Mouse (Mus musculus) cerebellum, adult 11 months (tissue): ENCODE measurements around the gene Mybph.
A peak's percentile ranks its signal among the peaks of the same experiment; 100 is the strongest.

Experiments used
- DNase-seq: peaks from one replicate; pipeline ENCODE4 v3.0.0; 2022

Gene Mybph

GRCm38 (mm10) chr1:134188989-134189729 is 4.1 kb upstream of the Mybph start:
- no peak for DNase-seq

DNA sequence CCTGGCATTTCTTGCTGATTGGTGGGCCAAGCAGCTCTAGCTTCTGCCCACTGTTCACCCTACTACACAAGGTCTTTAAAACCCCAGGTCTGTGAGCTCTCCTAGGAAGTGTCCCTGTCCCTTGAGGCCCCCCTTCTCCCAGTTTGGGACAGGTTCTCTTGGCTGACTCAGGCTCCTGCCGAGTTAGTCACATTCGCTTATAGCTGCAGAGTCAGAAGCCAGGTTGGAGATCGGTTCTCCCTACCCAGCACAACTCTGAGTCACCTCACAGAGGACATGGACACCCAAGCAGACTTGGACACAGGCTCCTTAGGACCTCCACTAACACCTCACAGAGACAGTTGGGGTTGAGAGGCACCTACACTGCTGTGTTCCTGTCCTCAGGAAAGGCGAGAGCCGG is 2.1 kb upstream of the Mybph start:
- DNase-seq: no peak

- no peak for DNase-seq
These were observed 1.2 kb upstream of the Mybph start for GRCm38 (mm10) chr1:134192024-134192423.

- DNase-seq: no peak
These were observed 488 bp downstream of the Mybph start for GRCm38 (mm10) chr1:134193674-134194197.

- no peak for DNase-seq
These were observed 1.2 kb downstream of the Mybph start for GRCm38 (mm10) chr1:134194298-134195022.

DNA sequence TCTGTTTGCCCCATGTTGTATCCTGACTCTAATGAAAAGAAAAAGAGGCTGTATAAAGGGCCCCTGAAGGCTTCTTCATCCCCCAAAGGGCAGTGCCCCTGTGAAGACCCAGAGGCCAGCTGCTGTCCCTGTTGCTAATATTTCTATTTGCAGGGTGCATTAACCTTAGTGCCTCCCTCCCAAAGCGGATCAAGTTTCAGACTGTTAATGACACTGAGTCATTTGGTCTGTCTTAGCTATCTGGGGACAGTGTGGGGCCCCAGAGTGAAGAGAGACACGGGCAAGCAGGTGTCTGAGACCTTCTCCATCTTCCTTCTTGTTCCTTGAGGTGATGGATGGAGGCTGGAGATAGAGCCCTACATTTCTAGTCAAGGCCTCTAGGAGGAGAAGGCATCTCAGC is 1.9 kb downstream of the Mybph start:
- peak; percentile 5 for DNase-seq

DNA sequence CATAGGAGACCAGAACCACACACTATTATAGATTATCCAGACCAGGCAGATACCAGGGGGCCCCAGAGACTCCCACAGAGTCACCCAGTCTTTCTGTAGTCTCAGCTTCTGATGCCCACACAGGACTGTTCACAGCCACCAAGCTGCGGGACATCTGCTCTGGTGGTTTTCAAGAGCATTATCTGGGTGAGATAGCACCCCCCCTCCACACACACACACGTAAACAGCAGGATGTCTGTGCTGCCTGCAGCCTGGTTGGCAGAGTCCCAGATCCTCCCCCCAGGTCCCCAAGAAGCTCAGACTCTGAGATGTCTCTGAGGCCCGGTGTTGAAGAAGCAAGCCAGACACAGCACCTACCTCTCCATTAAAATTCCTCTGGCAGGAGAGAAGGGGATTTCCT is 2.3 kb downstream of the Mybph start:
- DNase-seq: peak; percentile 55

GRCm38 (mm10) chr1:134195979-134196378 is 2.7 kb downstream of the Mybph start:
- DNase-seq: peak; percentile 63

DNA sequence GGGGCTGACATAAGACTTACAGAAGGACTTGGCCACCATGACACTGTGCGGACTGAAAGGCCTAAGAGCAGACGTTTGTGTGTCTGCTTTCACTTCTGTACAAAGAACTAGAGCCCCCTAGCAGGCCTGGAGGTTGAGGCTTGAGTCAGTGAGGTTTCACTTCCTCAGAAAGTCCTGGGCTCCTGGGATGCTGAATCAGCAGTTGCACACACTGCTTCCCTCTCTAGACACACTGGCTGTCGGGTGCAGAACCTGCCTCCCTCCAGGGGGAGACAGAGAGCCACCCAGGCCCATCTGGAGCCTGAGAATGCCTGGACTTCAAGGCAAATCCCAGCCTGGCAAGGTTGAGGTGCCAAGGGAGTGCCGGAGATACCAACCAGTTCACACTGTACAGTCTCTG is 3.1 kb downstream of the Mybph start:
- DNase-seq: peak; percentile 70

DNA sequence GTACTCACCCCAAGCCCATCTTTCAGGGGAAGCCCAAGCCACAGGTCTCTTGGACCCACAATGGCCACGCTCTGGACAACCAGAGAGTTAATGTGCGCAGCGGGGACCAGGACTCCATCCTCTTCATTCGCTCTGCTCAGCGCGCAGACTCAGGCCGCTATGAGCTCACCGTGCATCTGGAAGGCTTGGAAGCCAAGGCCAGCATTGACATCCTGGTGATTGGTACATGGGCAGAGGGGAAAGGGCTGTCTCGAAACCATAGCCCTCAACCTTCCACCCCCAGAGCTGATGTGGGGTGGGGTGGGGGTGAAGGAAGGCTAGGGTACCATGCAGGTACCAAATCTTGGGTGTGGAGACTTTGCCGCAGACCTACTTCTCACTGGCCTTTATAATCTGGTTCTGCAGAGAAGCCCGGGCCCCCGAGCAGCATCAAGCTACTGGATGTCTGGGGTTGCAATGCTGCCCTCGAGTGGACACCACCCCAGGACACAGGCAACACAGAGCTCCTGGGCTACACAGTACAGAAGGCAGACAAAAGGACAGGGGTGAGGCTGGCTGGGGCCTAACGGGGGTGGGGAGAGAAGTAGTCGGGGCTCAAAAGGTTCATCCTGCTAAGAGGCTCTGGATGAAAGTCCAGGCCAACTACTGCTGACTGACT is 4.2 kb downstream of the Mybph start:
- peak; percentile 32 for DNase-seq

DNA sequence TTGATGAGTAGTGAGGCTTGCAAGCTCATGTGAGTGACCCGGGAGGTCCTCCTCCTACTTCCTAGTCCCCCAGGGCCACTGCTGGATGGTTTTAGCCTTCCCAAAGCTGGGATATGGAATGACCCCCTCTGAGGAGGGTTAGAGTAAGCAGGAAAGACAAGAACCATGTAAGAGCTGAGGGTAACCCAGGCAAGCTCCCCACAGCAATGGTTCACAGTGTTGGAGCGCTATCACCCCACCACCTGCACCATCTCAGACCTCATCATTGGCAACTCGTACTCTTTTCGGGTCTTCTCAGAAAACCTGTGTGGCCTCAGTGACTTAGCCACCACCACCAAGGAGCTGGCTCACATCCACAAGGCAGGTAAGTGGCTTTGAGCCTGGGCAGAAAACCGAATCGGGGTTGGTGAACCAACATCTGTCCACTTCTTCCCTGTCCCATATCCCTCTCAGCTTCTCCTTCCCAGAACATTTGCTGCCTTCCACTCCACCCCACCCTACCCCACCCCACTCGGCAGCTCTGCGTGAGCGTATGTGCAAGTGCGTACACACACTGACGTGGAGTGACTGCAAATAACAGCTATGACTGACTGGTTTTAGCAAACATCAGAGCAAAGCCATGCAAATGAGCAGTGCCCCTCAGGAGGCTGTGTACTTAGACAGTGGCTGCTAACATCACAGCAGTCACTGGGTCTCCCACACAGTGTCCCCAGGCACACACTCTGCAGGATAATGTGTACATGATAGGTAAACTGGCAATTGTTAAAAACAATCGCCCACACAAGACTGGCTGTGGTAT is 5.1 kb downstream of the Mybph start:
- DNase-seq: peak; percentile 12

- DNase-seq: peak; percentile 5
These were observed 7.2 kb downstream of the Mybph start for GRCm38 (mm10) chr1:134200481-134200880.

- no peak for DNase-seq
These were observed 7.9 kb downstream of the Mybph start for GRCm38 (mm10) chr1:134200998-134201686.

GRCm38 (mm10) chr1:134201751-134202420 is 8.6 kb downstream of the Mybph start:
- DNase-seq: no peak

DNA sequence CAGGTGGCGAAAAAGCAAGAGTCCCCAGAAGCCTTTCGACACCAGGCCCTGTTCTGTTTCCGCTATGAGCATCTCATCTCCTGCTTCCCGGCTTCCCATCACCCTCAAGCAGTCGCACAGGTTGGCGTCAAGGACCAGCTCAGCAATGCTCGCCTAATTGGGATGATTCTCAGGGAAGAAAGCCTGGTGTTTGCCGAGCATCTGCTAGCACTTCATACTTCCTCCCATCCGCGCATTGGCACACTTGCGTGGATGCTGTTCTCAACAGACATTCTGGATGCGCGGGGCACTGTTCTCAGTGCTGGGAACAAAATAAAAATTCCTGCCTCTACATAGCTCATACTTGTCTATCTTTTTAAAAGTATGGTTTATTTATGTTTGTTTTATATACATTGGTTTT is 11.0 kb downstream of the Mybph start:
- DNase-seq: no peak

DNA sequence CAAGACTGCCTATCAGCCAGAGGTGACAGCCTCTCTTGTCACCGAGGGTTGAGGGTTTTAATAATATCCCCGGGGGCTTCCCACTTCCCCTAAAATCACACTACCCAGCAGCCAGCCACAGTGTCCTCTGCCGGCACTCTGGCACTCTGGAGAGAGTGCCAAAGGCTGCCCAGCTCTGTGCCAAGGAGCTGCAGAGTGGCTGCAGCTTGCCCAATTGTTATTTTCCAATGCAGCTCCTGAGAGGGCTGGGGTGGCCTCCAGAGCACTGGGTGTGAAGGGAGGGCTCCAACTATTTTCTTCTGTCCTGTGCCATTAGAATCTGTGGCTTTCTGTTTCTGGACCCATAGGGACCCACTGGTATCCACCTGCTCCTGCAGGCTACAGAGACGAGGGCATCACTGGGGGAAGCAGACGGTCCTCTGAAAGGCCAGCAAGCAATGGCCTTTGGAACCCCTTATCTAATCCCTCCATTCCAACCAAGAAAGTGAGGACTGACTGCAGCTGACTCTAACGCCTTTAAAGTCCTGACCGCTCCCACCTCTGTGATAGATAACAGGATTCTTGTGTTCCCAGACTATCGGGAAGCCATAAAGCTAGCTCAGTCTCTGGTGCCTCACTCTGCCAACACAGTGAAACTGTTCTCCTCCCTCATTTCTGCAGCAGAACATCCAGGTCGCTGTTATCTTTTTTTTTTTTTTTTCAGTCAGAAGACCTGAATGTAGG is 12.2 kb downstream of the Mybph start:
- DNase-seq: peak; percentile 75

DNA sequence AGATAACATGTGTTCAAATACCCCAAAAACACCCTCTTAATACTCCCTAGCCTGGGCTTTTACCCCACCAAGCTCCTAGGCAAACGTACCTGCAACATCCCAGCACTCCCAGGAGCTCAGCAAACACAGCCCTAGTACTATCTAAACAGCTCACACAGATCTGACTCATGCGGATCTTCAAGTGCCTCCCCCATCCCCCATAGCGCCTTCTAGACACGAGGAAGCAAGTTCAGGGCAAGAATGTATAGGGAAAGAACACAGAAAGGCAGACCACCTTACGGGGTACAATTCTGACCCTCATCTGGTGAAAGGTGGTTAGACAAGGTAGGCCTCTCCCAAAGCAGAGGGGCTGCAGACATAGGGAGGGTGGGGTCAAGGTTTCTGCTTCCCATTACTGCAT is 12.8 kb downstream of the Mybph start:
- DNase-seq: no peak

- DNase-seq: no peak
These were observed 17.0 kb downstream of the Mybph start for GRCm38 (mm10) chr1:134210179-134210755.

DNA sequence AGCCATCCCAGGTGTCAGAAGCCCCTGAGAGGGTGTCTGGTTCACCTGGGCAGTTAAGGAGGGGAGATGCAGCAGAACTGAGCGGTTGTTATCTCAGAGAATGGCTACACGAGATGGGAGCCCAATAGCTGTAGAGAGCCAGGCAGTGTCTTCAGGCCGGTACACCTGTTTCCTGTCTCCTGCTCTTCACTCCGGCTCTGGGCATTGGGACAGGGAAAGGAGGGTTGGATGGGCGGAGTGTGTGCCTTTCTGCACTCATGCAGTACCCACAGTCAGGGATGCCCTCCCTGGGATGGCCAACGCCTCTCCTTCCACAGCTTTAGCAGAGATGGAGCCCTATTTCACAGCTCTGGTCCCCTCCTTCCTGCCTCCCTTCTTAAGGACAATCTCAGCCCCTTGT is 17.8 kb downstream of the Mybph start:
- DNase-seq: no peak

DNA sequence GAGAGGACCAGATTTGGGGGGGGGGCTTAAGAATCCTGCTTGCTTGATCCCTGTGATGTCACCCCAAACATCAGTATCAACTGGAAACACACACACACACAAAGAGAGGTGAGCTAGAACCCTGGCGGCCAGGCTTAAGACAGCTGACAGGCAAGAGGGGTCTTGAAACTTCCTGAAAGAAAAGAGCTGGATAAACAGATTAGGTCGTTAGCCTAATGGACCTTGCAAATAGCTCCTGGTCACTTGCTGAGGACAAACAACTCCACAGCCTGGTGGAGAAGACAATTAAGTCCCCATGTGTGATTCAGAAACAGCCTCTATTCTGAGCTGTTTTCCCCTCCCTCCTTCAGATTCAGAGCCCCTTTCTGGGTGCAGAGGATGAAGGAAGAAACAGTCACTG is 18.4 kb downstream of the Mybph start:
- DNase-seq: no peak

- no peak for DNase-seq
These were observed 19.1 kb downstream of the Mybph start for GRCm38 (mm10) chr1:134212351-134212750.
